Mouse (Mus musculus): Measurements from ENCODE around the gene Lhx3. TPM values are rescaled to one million over a fixed set of nuclear protein-coding genes. Genes with fewer than 3 reads are reported as not detected.
A peak's percentile ranks its signal among the peaks of the same experiment; 100 is the strongest.

Lhx3 gene
- polyA plus RNA-seq, 1 experiment from 2014 or later = not detected

DNA sequence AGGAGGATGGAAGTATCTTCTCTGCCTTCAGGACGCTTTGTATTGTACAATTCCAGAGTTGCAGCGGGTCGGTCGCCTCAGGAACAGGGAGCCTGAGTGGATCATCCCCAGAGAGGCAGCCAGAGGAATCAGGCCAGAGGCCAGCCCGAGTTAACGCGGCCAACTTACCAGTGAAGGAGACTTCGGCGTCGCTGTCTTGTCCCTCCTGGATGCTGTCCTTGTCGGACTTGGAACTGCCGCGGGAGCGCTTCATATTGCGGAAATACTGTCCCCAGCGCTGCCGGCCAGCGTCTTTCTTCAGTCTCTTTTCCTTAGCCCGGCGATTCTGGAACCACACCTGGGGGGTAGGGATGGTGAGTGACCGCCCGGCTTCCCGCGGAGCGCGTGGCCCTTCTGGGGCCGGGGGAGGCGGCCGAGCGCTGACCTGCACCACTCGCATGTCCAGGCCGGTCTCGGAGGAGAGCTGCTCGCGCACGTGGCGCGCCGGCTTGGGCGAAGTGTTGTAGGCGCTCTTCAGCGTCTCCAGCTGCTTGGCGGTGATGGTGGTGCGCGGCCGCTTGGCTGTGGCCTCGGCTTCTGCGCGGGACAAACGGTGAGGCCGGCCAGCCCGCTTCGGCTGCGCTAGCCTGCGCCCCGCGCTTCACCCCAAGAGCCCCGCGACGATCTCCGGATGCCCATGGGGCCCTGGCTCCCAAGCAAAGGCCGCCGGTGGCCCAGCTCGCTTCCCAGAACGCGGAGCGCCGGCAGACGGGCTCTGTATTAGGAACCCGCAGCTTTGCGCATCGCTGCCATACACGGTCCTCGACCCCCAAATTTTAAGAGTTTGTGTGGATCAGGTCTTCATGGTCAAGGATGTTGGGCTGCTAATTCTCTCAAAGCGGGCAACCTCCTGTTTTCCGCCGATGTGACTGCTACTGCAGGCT lies 5.9 kb downstream of the Lhx3 start:
- Histone ChIP-seq H3K4me2 (no peak overlapping the region), H3K27ac (replicated peaks) (no peak overlapping the region), H3K4me3 (replicated peaks) (no peak overlapping the region), H3K36me3 (replicated peaks) (no peaks in the 10 kb centered on the region), H3K27me3 (peaks cover 100% of the 10 kb centered on the region), H3K9ac (no peak overlapping the region), H3K4me1 (replicated peaks) (no peaks in the 10 kb centered on the region), H3K9me3 (replicated peaks) (no peaks in the 10 kb centered on the region)
- no peak for ATAC-seq (ENCODE audit: insufficient read depth)
- 2% methylated on average over 77 of the region's 77 CpGs for WGBS (ENCODE audit: insufficient replicate concordance)

DNA sequence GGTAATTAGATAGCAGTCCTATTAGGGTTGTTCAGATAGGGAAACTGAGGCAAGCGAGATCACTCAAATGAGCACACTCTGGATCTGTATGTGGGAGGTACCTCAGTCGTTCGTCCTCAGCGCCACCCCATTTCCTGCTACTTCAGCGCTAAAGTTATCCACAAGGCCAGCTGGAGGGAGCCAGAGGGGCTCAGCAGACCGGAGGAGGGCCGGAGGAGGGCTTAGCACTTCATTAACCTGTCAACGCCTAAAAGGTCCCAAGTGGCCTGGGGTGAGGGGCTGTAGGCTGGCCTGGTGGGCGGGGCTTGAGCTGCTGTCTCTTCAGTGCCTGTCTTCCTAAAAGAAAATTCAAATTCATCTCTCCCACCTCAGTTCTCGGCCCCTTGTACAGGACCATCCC lies 9.6 kb downstream of the Lhx3 start:
- WGBS (ENCODE audit: insufficient replicate concordance) = 2% methylated on average over 10 of the region's 10 CpGs
- H3K4me1 ChIP-seq (replicated peaks) = no peaks in the 10 kb centered on the region; the same call in 1 of the 2 replicates
- no peaks in the 10 kb centered on the region for H3K9me3 ChIP-seq (replicated peaks)
- H3K9ac ChIP-seq = no peak overlapping the region
- no peaks in the 10 kb centered on the region for H3K36me3 ChIP-seq (replicated peaks)
- no peak overlapping the region for H3K4me2 ChIP-seq
- ATAC-seq (ENCODE audit: insufficient read depth) = no peak
- H3K27me3 ChIP-seq = peaks cover 100% of the 10 kb centered on the region
- no peak overlapping the region for H3K4me3 ChIP-seq (replicated peaks)
- H3K27ac ChIP-seq (replicated peaks) = no peak overlapping the region

DNA sequence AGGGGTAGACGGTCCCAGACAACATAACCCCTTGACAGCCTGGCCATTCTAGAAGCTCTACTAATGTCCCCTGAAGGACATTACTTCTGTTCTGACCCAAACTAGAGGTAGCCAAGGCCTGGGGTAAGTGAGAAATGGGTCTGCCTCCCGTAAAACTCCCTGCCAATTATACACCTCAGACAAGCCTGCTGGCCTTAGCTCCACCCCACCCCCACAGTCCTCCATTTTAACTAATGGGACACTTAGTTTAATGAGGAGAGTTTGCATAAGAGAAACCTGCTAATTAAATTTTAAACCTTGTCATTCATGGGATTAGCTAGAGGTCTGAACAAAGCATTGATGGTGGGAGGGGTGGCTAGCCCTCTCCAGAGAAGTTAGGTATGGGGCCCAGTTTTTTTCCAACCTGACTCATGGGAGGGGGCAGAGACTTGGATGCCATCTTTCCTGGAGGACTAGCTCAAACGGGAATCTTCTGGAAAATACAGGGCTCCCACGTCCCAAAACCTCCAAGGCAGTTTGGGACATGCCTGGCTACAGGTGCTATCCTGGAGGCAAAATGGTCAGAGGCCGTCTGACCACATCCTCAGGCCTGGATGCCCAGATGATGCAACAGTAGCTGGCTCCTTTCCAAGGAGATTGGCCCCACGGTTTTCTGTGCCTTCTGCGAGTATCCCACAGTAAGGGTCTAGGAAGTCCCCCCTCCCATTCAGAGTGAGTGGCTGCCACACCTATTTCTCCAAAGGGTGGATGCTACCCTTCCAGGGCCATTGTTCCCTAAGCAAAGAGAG lies 13.3 kb downstream of the Lhx3 start:
- H3K27ac ChIP-seq (replicated peaks) = no peak overlapping the region
- no peak overlapping the region for H3K4me3 ChIP-seq (replicated peaks)
- no peak for ATAC-seq (ENCODE audit: insufficient read depth)
- H3K4me2 ChIP-seq = no peak overlapping the region
- 23% methylated on average over 7 of the region's 7 CpGs for WGBS (ENCODE audit: insufficient replicate concordance)
- H3K27me3 ChIP-seq = peaks cover 91% of the 10 kb centered on the region
- H3K9me3 ChIP-seq (replicated peaks) = no peaks in the 10 kb centered on the region
- H3K9ac ChIP-seq = no peak overlapping the region
- H3K36me3 ChIP-seq (replicated peaks) = no peaks in the 10 kb centered on the region
- no peaks in the 10 kb centered on the region; the same call in 1 of the 2 replicates for H3K4me1 ChIP-seq (replicated peaks)

DNA sequence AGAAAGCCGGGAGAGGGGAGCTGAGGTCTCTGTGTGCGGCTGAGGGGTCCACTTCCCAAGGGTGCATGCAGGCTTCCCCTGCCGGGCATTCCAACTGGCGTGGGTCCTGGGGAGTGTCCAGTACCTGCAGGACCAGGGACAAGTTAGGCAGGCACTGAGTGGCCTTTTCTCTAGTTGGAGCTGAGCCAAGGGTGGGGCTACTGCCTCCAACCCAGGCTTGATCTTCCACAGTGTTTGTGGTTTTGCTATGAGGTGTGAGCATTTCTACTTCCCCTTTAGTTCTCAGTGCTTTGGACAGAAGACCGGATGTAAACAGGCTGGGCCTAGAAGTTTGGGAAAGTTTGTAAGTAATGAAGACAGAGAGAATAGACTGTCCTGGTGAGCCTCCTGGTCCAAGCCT lies 19.6 kb downstream of the Lhx3 start:
- WGBS (ENCODE audit: insufficient replicate concordance) = 36% methylated on average over 5 of the region's 5 CpGs
- H3K9me3 ChIP-seq (replicated peaks) = no peaks in the 10 kb centered on the region
- H3K27me3 ChIP-seq = peaks cover 69% of the 10 kb centered on the region
- H3K4me1 ChIP-seq (replicated peaks) = peaks cover 4% of the 10 kb centered on the region; the same call in 1 of the 2 replicates
- no peak overlapping the region for H3K4me2 ChIP-seq
- H3K36me3 ChIP-seq (replicated peaks) = no peaks in the 10 kb centered on the region
- no peak overlapping the region for H3K27ac ChIP-seq (replicated peaks)
- H3K4me3 ChIP-seq (replicated peaks) = no peak overlapping the region
- ATAC-seq (ENCODE audit: insufficient read depth) = no peak
- H3K9ac ChIP-seq = no peak overlapping the region

DNA sequence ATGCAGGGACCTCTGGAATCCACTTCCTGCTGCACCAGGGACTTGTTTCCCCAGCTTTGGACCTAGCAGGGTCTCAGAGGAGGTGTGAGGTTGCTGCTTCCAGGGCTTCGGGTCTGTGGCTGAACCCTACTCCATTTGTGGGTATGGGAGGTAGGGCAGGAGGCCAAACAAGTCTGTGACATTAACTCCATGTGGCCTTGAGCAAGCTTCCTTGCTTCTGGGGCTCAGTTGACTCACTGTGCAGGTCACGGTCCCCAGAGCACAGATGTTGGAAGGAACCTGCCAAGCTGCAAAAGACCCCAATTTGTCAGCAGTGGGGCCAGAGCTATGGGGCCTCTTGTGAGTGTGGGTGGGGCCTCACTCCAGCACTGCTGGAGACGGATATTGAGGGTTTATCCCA lies 23.7 kb downstream of the Lhx3 start:
- WGBS (ENCODE audit: insufficient replicate concordance) = 36% methylated on average over 3 of the region's 3 CpGs
- H3K27me3 ChIP-seq = peaks cover 56% of the 10 kb centered on the region
- ATAC-seq (ENCODE audit: insufficient read depth) = no peak

DNA sequence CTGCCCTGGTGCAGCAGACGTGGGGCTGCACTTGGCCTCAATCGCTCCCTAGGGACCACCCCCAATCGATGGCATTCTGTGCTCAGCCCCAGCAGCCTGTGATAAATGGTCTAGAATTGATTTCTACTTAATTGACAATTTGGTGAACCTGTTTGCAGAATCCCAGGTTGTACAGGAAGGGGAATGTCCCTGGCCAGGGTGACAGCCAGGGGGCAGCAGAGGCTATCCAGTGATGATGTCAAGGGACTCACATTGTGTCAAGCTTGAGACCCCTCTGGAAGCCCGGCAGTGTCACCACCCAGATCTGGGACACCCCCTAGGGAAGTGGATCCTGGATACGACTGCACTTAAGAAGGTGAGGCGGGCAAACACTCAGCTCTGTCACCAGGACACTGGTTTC lies 25.4 kb downstream of the Lhx3 start:
- 14% methylated on average over 6 of the region's 6 CpGs for WGBS (ENCODE audit: insufficient replicate concordance)
- no peak for ATAC-seq (ENCODE audit: insufficient read depth)
- Histone ChIP-seq H3K9me3 (replicated peaks) (no peaks in the 10 kb centered on the region), H3K4me1 (replicated peaks) (peaks cover 3% of the 10 kb centered on the region), H3K4me3 (replicated peaks) (no peak overlapping the region), H3K4me2 (no peak overlapping the region), H3K27ac (replicated peaks) (no peak overlapping the region), H3K9ac (no peak overlapping the region), H3K36me3 (replicated peaks) (no peaks in the 10 kb centered on the region), H3K27me3 (peaks cover 49% of the 10 kb centered on the region)

More for the DNA sequence above, 23.7 kb downstream of the Lhx3 start:
- Histone ChIP-seq H3K36me3 (replicated peaks) (no peaks in the 10 kb centered on the region), H3K27ac (replicated peaks) (no peak overlapping the region), H3K4me3 (replicated peaks) (no peak overlapping the region), H3K4me2 (no peak overlapping the region), H3K4me1 (replicated peaks) (peaks cover 4% of the 10 kb centered on the region; the same call in 1 of the 2 replicates), H3K9ac (no peak overlapping the region), H3K9me3 (replicated peaks) (no peaks in the 10 kb centered on the region)

DNA sequence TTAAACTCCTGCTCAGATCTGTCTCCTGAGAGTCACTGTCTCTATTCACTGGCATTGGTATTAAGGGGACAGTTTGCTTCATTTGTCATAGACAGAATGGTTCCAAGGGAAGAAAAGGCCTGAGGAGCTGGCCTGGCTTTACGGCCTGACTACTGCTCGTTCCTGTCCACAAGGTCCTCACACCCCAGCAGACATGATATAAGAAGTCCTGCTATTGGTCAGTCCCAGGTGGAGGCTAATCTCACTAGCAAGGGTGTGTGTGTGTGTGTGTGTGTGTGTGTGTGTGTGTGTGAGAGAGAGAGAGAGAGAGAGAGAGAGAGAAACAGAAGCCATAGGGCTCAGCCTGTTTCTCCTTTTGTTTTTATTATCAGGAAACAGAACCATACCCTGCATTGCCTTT lies 30.9 kb downstream of the Lhx3 start:
- ATAC-seq (ENCODE audit: insufficient read depth) = peak; percentile 60
- Histone ChIP-seq H3K36me3 (replicated peaks) (no peaks in the 10 kb centered on the region), H3K4me3 (replicated peaks) (no peak overlapping the region), H3K27ac (replicated peaks) (peak overlapping the region; percentile 73), H3K4me2 (peak overlapping the region; percentile 48), H3K4me1 (replicated peaks) (peaks cover 29% of the 10 kb centered on the region), H3K9me3 (replicated peaks) (no peaks in the 10 kb centered on the region), H3K27me3 (peaks cover 35% of the 10 kb centered on the region), H3K9ac (no peak overlapping the region)
- 39% methylated on average over 2 of the region's 2 CpGs for WGBS (ENCODE audit: insufficient replicate concordance)

DNA sequence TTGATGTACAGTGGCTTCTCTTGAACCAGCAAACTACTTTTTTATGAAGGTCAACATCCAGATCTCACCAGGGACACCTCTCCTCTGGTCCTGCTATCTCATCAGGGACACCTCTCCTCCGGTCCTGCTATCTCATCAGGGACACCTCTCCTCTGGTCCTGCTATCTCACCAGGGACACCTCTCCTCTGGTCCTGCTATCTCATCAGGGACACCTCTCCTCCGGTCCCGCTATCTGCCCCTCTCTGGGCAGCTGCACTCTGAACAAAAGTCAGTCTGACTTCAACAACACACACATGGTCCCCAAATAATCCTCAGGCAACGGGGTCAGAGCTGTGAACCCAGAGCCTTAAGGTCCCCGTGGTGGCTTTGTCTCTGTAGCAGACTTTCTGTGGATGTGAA lies 31.4 kb downstream of the Lhx3 start:
- Histone ChIP-seq H3K9me3 (replicated peaks) (no peaks in the 10 kb centered on the region), H3K4me1 (replicated peaks) (peaks cover 29% of the 10 kb centered on the region), H3K4me2 (peak overlapping the region; percentile 48), H3K27me3 (peaks cover 35% of the 10 kb centered on the region), H3K36me3 (replicated peaks) (no peaks in the 10 kb centered on the region), H3K4me3 (replicated peaks) (no peak overlapping the region), H3K27ac (replicated peaks) (peak overlapping the region; percentile 73), H3K9ac (no peak overlapping the region)
- peak; percentile 92 for ATAC-seq (ENCODE audit: insufficient read depth)
- 18% methylated on average over 5 of the region's 5 CpGs for WGBS (ENCODE audit: insufficient replicate concordance)

DNA sequence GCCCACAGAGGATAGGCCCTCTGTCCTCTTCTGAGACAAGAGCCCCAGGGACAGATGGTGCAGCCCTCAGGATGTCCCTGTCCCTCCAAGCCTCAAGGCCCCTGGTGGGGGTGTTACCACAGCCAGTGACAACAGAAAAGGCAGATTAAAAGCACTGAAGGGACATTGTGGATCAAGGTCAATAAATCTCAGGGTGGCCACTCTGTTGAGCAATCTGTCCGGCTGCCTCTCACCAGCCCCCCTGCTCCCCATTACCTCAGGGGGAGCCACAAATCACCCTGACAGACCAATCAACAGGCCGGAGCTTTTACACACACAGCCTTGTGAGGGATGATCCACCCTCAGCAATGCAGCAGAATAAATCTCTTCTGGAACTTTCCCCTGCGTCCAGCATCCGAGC lies 32.9 kb downstream of the Lhx3 start:
- WGBS (ENCODE audit: insufficient replicate concordance) = 25% methylated on average over 4 of the region's 4 CpGs

DNA sequence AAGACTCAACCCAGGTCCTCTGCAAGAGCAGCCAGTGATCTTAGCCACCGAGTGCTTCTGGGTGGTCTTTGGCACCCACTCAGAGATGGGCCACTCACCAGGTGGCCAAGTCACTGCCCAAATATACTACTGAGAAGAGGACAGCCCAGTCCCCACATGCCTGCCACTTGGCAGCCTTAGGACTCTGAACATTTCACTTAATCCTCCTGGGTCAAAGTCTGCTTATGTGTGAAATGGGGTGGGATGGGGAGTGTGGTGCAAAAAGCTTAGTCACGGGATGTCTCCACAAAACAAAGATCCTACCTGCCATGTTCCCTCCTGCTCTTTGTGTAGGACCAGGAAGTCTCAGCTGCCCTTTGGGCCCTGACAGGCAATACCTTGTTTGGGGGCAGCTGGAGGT lies 35.9 kb downstream of the Lhx3 start:
- WGBS (ENCODE audit: insufficient replicate concordance) = 69% methylated on average over 2 of the region's 2 CpGs
- H3K27me3 ChIP-seq = peaks cover 68% of the 10 kb centered on the region

More for the DNA sequence above, 32.9 kb downstream of the Lhx3 start:
- Histone ChIP-seq H3K4me2 (no peak overlapping the region), H3K4me1 (replicated peaks) (peaks cover 29% of the 10 kb centered on the region), H3K27ac (replicated peaks) (no peak overlapping the region), H3K36me3 (replicated peaks) (no peaks in the 10 kb centered on the region), H3K4me3 (replicated peaks) (no peak overlapping the region), H3K9ac (no peak overlapping the region), H3K9me3 (replicated peaks) (no peaks in the 10 kb centered on the region), H3K27me3 (peaks cover 49% of the 10 kb centered on the region)
- no peak for ATAC-seq (ENCODE audit: insufficient read depth)

DNA sequence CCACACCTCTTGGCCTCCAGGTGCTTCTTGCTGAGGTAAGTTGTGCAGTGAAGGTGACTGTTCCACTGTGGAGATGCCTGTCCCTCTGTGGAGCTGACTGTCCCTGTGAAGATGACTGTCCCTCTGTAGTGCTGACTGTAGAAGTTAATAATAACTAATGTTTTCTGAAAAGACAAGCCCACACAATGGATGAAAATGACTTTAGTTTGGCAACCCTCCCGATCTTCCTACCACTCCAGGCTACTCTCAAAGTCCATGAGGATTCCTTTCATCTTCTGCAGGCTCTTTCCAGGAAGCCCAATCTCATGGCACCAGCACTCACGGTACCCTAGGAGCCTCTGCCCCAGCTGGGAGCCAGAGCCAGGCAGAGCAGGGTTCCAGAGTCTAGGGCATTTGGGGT lies 37.7 kb downstream of the Lhx3 start:
- H3K4me2 ChIP-seq = no peak overlapping the region
- no peaks in the 10 kb centered on the region for H3K9me3 ChIP-seq (replicated peaks)
- no peaks in the 10 kb centered on the region for H3K36me3 ChIP-seq (replicated peaks)
- H3K27ac ChIP-seq (replicated peaks) = no peak overlapping the region
- H3K27me3 ChIP-seq = peaks cover 64% of the 10 kb centered on the region
- H3K9ac ChIP-seq = no peak overlapping the region
- WGBS (ENCODE audit: insufficient replicate concordance) = 36% methylated on average over 2 of the region's 2 CpGs
- ATAC-seq (ENCODE audit: insufficient read depth) = no peak
- no peak overlapping the region for H3K4me3 ChIP-seq (replicated peaks)
- 0 out of 2 replicates have a peak, but pooled peaks cover 5% of the 10 kb centered on the region for H3K4me1 ChIP-seq (replicated peaks)

More for the DNA sequence above, 35.9 kb downstream of the Lhx3 start:
- Histone ChIP-seq H3K9ac (no peak overlapping the region), H3K4me3 (replicated peaks) (no peak overlapping the region), H3K4me1 (replicated peaks) (peaks cover 22% of the 10 kb centered on the region), H3K9me3 (replicated peaks) (no peaks in the 10 kb centered on the region), H3K36me3 (replicated peaks) (no peaks in the 10 kb centered on the region), H3K4me2 (no peak overlapping the region), H3K27ac (replicated peaks) (no peak overlapping the region)
- ATAC-seq (ENCODE audit: insufficient read depth) = no peak

Measured in liver, embryonic 15.5 days (tissue).